Mouse (Mus musculus): Measurements from ENCODE around the gene 6030468B19Rik. TPM values are rescaled to one million over a fixed set of nuclear protein-coding genes. Genes with fewer than 3 reads are reported as not detected.
A peak's percentile ranks its signal among the peaks of the same experiment; 100 is the strongest.

The 6030468B19Rik gene
- 1.2 and 2.2 TPM in 2 replicates for polyA plus RNA-seq (2016; fragmentation: Nextera tagmentation; extraction: Ambion mirVana)

GRCm38 (mm10) chr11:117797511-117798159 is at the start of gene 6030468B19Rik:
6030468B19Rik (plus strand) TSS chr11:117797660.
- Histone ChIP-seq H3K4me3 (0 out of 2 replicates have a peak within 1 kb of the TSS, but pooled peaks have one; percentile 5), H3K27me3 (ENCODE audit: insufficient read depth, poor library complexity, severe bottlenecking) (peaks cover 9% of the 10 kb centered on the region), H3K9me3 (no peaks in the 10 kb centered on the region), H3K4me1 (replicated peaks) (peaks cover 22% of the 10 kb centered on the region), H3K36me3 (no peaks in the 10 kb centered on the region), H3K27ac (peak within 1 kb of the TSS; percentile 19)
- DNase-seq (ENCODE audit: low spot score), result no peak
- 59% methylated on average over 9 of the region's 9 CpGs for WGBS

- H3K27me3 ChIP-seq (ENCODE audit: insufficient read depth, poor library complexity, severe bottlenecking), result no peaks in the 10 kb centered on the region
- peaks cover 100% of the 10 kb centered on the region for H3K36me3 ChIP-seq
- H3K9me3 ChIP-seq, result no peaks in the 10 kb centered on the region
Measured at GRCm38 (mm10) chr11:117748628-117749027, 48.8 kb upstream of the 6030468B19Rik start.

GRCm38 (mm10) chr11:117749414-117749813 is 48.0 kb upstream of the 6030468B19Rik start:
- DNase-seq (ENCODE audit: low spot score), result no peak
- WGBS, result 92% methylated on average over 10 of the region's 10 CpGs
- no peak overlapping the region for H3K4me3 ChIP-seq
- no peaks in the 10 kb centered on the region for H3K4me1 ChIP-seq (replicated peaks)
- no peak overlapping the region for H3K27ac ChIP-seq
- no peaks in the 10 kb centered on the region for H3K9me3 ChIP-seq
- no peaks in the 10 kb centered on the region for H3K27me3 ChIP-seq (ENCODE audit: insufficient read depth, poor library complexity, severe bottlenecking)
- peaks cover 100% of the 10 kb centered on the region for H3K36me3 ChIP-seq

More at GRCm38 (mm10) chr11:117748628-117749027, 48.8 kb upstream of the 6030468B19Rik start:
- no peaks in the 10 kb centered on the region for H3K4me1 ChIP-seq (replicated peaks)
- DNase-seq (ENCODE audit: low spot score), result no peak
- no peak overlapping the region for H3K27ac ChIP-seq
- no peak overlapping the region for H3K4me3 ChIP-seq
- whole genome bisulfite sequencing, result 83% methylated on average over 4 of the region's 4 CpGs

DNA sequence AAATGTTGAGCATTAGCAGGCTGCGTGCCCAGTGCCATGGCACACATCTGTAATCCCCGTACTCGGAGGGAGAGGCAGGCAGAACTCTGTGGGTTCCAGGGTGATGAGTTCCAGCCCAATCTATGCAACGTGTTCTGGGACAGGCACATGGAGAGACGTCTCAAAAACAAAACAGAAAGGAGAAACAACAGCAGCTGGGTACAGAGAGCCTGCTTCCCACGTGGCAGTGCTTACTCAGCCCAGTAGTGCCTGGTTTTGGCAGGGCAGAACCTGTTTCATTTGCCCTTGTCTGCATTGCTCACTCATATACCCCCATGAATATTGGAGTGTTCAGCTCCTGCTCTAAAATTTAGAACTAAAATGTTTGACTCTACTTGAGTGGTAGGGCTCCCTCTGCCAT is 45.9 kb upstream of the 6030468B19Rik start:
- no peak for DNase-seq (ENCODE audit: low spot score)
- Histone ChIP-seq H3K9me3 (no peaks in the 10 kb centered on the region), H3K27me3 (ENCODE audit: insufficient read depth, poor library complexity, severe bottlenecking) (no peaks in the 10 kb centered on the region), H3K4me1 (replicated peaks) (no peaks in the 10 kb centered on the region), H3K36me3 (peaks cover 100% of the 10 kb centered on the region), H3K4me3 (no peak overlapping the region), H3K27ac (no peak overlapping the region)
- WGBS, result 87% methylated on average over 6 of the region's 6 CpGs

DNA sequence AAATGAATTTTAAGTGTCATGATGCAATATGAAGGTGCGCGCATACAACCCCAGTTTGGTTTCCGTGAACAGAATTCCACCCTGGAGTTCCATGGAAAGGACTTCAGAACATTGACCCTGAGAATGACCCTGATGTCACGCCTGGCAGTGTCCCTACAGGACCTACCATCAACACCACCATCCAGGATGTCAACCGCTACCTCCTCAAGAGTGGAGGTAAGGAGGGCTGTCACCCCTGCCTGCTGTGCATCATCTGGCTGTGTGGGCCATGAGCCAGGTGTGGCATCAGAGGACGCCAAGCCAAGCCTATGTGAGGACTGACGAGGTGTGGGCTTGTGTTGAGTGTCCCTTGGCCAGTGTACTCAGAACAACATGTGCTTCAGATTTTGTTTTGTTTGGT is 41.6 kb upstream of the 6030468B19Rik start:
- Histone ChIP-seq H3K27ac (no peak overlapping the region), H3K27me3 (ENCODE audit: insufficient read depth, poor library complexity, severe bottlenecking) (no peaks in the 10 kb centered on the region), H3K4me3 (no peak overlapping the region), H3K4me1 (replicated peaks) (no peaks in the 10 kb centered on the region), H3K36me3 (peaks cover 100% of the 10 kb centered on the region), H3K9me3 (no peaks in the 10 kb centered on the region)
- no peak for DNase-seq (ENCODE audit: low spot score)
- 96% methylated on average over 7 of the region's 7 CpGs for WGBS

GRCm38 (mm10) chr11:117759267-117759666 is 38.2 kb upstream of the 6030468B19Rik start:
- Histone ChIP-seq H3K27me3 (ENCODE audit: insufficient read depth, poor library complexity, severe bottlenecking) (no peaks in the 10 kb centered on the region), H3K4me3 (no peak overlapping the region), H3K9me3 (no peaks in the 10 kb centered on the region), H3K4me1 (replicated peaks) (no peaks in the 10 kb centered on the region), H3K27ac (no peak overlapping the region), H3K36me3 (peaks cover 96% of the 10 kb centered on the region)
- WGBS, result 95% methylated on average over 10 of the region's 10 CpGs
- DNase-seq (ENCODE audit: low spot score), result no peak

- Histone ChIP-seq H3K9me3 (no peaks in the 10 kb centered on the region), H3K4me3 (no peak overlapping the region), H3K27me3 (ENCODE audit: insufficient read depth, poor library complexity, severe bottlenecking) (no peaks in the 10 kb centered on the region), H3K27ac (no peak overlapping the region), H3K36me3 (peaks cover 96% of the 10 kb centered on the region), H3K4me1 (replicated peaks) (no peaks in the 10 kb centered on the region)
- 96% methylated on average over 26 of the region's 26 CpGs for WGBS
- DNase-seq (ENCODE audit: low spot score), result no peak
Measured at GRCm38 (mm10) chr11:117760374-117761119, 36.9 kb upstream of the 6030468B19Rik start.

GRCm38 (mm10) chr11:117761801-117762200 is 35.7 kb upstream of the 6030468B19Rik start:
- WGBS, result 94% methylated on average over 13 of the region's 13 CpGs
- no peak overlapping the region for H3K4me3 ChIP-seq
- no peaks in the 10 kb centered on the region for H3K4me1 ChIP-seq (replicated peaks)
- DNase-seq (ENCODE audit: low spot score), result no peak
- peaks cover 96% of the 10 kb centered on the region for H3K36me3 ChIP-seq
- no peaks in the 10 kb centered on the region for H3K27me3 ChIP-seq (ENCODE audit: insufficient read depth, poor library complexity, severe bottlenecking)
- H3K27ac ChIP-seq, result no peak overlapping the region
- H3K9me3 ChIP-seq, result no peaks in the 10 kb centered on the region

DNA sequence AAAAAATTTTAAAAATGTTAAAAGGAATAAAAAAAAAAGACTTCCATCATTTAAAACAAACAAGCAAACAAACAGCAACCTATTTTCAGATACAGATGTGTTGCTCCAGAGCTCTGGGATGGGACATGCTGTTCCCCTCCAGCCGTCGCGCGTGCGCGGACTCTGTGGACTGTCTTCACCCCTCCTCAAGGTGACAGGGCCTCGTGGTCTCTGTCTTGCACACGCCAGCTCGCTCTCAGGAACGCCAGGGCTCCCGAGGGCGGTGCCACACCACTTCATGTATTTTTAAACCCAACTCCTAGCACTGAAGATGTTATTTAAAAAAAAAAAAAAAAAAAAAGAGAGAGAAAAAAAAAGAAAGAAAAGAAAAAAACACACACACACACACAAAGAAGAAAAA is 35.2 kb upstream of the 6030468B19Rik start:
- Histone ChIP-seq H3K27ac (no peak overlapping the region), H3K36me3 (peaks cover 92% of the 10 kb centered on the region), H3K27me3 (ENCODE audit: insufficient read depth, poor library complexity, severe bottlenecking) (no peaks in the 10 kb centered on the region), H3K9me3 (no peaks in the 10 kb centered on the region), H3K4me3 (no peak overlapping the region), H3K4me1 (replicated peaks) (no peaks in the 10 kb centered on the region)
- 94% methylated on average over 12 of the region's 12 CpGs for WGBS
- no peak for DNase-seq (ENCODE audit: low spot score)

DNA sequence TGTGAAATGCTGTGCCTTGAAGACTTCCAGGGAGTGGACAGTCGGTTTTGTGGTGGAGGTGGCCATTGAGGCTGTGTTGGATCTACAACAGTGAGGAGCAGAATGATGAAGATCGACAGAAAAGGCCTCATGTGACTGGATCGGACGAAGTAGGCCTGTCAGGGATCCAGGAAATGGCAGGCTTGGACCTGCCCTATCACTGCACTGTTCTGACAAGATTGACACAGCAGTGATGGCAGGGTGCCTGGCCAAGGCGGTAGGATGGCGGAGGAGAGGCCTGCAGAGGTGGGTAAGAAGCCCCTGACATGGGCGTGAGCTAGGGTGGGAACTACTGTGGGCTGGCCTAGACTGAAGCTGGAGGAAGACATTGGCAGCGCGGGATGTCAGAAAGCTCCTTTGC is 33.1 kb upstream of the 6030468B19Rik start:
- no peak for DNase-seq (ENCODE audit: low spot score)
- H3K9me3 ChIP-seq, result no peaks in the 10 kb centered on the region
- H3K4me1 ChIP-seq (replicated peaks), result peaks cover 5% of the 10 kb centered on the region; the same call in 1 of the 2 replicates
- no peak overlapping the region for H3K27ac ChIP-seq
- peaks cover 76% of the 10 kb centered on the region for H3K36me3 ChIP-seq
- no peak overlapping the region for H3K4me3 ChIP-seq
- H3K27me3 ChIP-seq (ENCODE audit: insufficient read depth, poor library complexity, severe bottlenecking), result no peaks in the 10 kb centered on the region
- 91% methylated on average over 9 of the region's 9 CpGs for WGBS

GRCm38 (mm10) chr11:117765361-117765760 is 32.1 kb upstream of the 6030468B19Rik start:
- no peak for DNase-seq (ENCODE audit: low spot score)
- Histone ChIP-seq H3K36me3 (peaks cover 75% of the 10 kb centered on the region), H3K4me1 (replicated peaks) (peaks cover 9% of the 10 kb centered on the region; the same call in 1 of the 2 replicates), H3K27ac (peak overlapping the region; percentile 23; the same call in 1 of the 2 replicates), H3K4me3 (no peak overlapping the region), H3K27me3 (ENCODE audit: insufficient read depth, poor library complexity, severe bottlenecking) (no peaks in the 10 kb centered on the region), H3K9me3 (no peaks in the 10 kb centered on the region)
- WGBS, result 87% methylated on average over 5 of the region's 5 CpGs

GRCm38 (mm10) chr11:117766275-117766674 is 31.2 kb upstream of the 6030468B19Rik start:
- Histone ChIP-seq H3K36me3 (peaks cover 67% of the 10 kb centered on the region), H3K4me1 (replicated peaks) (peaks cover 9% of the 10 kb centered on the region; the same call in 1 of the 2 replicates), H3K4me3 (no peak overlapping the region), H3K27ac (no peak overlapping the region), H3K27me3 (ENCODE audit: insufficient read depth, poor library complexity, severe bottlenecking) (no peaks in the 10 kb centered on the region), H3K9me3 (no peaks in the 10 kb centered on the region)
- 85% methylated on average over 3 of the region's 3 CpGs for WGBS
- DNase-seq (ENCODE audit: low spot score), result no peak

All from hindbrain, embryonic 10.5 days (tissue).